Mouse (Mus musculus) bone marrow, adult 2 months (tissue): Measurements from ENCODE around the gene Klf3. TPM values are rescaled to one million over a fixed set of nuclear protein-coding genes. Genes with fewer than 3 reads are reported as not detected.
A peak's percentile ranks its signal among the peaks of the same experiment; 100 is the strongest.

ENCODE experiments used
- H3K27ac ChIP-seq: fragments of 200-500 bp; 2 replicates; pipeline ENCODE4 v1.5.1; 2012; ENCODE audit warnings: low read depth, mild to moderate bottlenecking, control low read depth, inconsistent platforms, low read length; ENCODE audit not compliant: control insufficient read depth, poor library complexity, insufficient read depth
- H3K4me1 ChIP-seq: fragments of 200-500 bp; 2 replicates; pipeline ENCODE4 v1.6.1; 2011; ENCODE audit warnings: low read length; ENCODE audit not compliant: control insufficient read depth, insufficient read depth
- H3K4me3 ChIP-seq: fragments of 200-500 bp; replicated peaks from 2 replicates; pipeline ENCODE3; 2011; ENCODE audit warnings: mild to moderate bottlenecking, low read depth, low read length, control low read depth; ENCODE audit not compliant: control insufficient read depth
- CTCF ChIP-seq: fragments of 200-500 bp; IDR thresholded peaks from 2 replicates; pipeline ENCODE4 v1.5.1; 2011; ENCODE audit warnings: low read length, control low read depth; ENCODE audit not compliant: control insufficient read depth, insufficient read depth
- POLR2A ChIP-seq: fragments of 200-500 bp; IDR thresholded peaks from 2 replicates; pipeline ENCODE4 v1.6.1; 2011; ENCODE audit warnings: low read depth, mild to moderate bottlenecking, control low read depth, low read length, borderline replicate concordance; ENCODE audit not compliant: control insufficient read depth
- WGBS: fragments of 180-500 bp; shearing (Covaris S2); methylation state at CpG from one replicate; pipeline ENCODE4 v1.1.7; 2018; 5-methylcytosine and 5-hydroxymethylcytosine counted together
- polyA plus RNA-seq: library from polyadenylated mRNA; stranded (reverse); fragments of >200 nt; gene quantifications from 2 replicates; pipeline ENCODE4 v1.2.4, GENCODE M21; 2011; ENCODE audit warnings: low replicate concordance; ENCODE audit not compliant: missing spikeins, insufficient read depth, insufficient read length

Gene Klf3
- polyA plus RNA-seq, 1 experiment: 72.8 TPM

DNA sequence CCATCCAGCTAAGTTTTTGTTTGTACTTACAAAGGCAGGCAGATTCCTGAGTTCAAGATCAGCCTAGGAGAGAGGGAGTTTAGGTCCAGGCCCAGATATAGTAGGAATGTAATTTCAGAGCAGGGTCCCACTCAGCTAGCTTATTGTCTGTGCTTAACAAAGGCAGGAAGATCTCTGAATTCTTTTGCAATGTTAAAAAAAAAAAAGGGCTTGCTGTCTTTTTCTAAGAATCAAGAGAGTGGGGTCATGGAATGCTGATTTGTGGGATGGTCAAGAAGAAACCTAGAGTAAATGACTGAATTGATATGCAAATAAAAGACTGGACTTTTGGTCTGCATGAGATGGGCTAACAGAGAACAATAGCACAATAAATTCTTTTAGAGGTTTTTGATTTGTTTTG is 52.0 kb downstream of the Klf3 start:
- Histone ChIP-seq H3K27ac (no peak overlapping the region), H3K4me1 (no peaks in the 10 kb centered on the region; the same call in 1 of the 2 replicates), H3K4me3 (no peak overlapping the region)
- TF ChIP-seq CTCF: no peak
- TF ChIP-seq POLR2A: no peak

GRCm38 (mm10) chr5:64860900-64861470 is 57.8 kb downstream of the Klf3 start:
- TF ChIP-seq POLR2A: no peak
- no peak for TF ChIP-seq CTCF
- Histone ChIP-seq H3K4me1 (peaks cover 6% of the 10 kb centered on the region; the same call in 1 of the 2 replicates), H3K4me3 (peak overlapping the region; percentile 41), H3K27ac (peak overlapping the region; percentile 53)
- WGBS: 2% methylated on average over 5 of the region's 5 CpGs

- no peak for TF ChIP-seq POLR2A
- no peak for TF ChIP-seq CTCF
- Histone ChIP-seq H3K27ac (peak overlapping the region; percentile 53), H3K4me1 (peaks cover 6% of the 10 kb centered on the region; the same call in 1 of the 2 replicates), H3K4me3 (peak overlapping the region; percentile 40)
- 4% methylated on average over 17 of the region's 17 CpGs for WGBS
Measured at GRCm38 (mm10) chr5:64861471-64862199, 58.4 kb downstream of the Klf3 start.

- WGBS: 11% methylated on average over 9 of the region's 9 CpGs
- peaks cover 6% of the 10 kb centered on the region; the same call in 1 of the 2 replicates for H3K4me1 ChIP-seq
- H3K27ac ChIP-seq: peak overlapping the region; percentile 53
- TF ChIP-seq POLR2A (no peak), CTCF (no peak)
- H3K4me3 ChIP-seq: no peak overlapping the region
Measured at GRCm38 (mm10) chr5:64862269-64862668, 59.1 kb downstream of the Klf3 start.

- H3K27ac ChIP-seq: peak overlapping the region; percentile 82
- 5% methylated on average over 4 of the region's 4 CpGs for WGBS
- H3K4me1 ChIP-seq: peaks cover 6% of the 10 kb centered on the region; the same call in 1 of the 2 replicates
- H3K4me3 ChIP-seq: no peak overlapping the region
- TF ChIP-seq POLR2A (peak; percentile 77), CTCF (no peak)
Measured at GRCm38 (mm10) chr5:64864699-64865108, 61.5 kb downstream of the Klf3 start.

DNA sequence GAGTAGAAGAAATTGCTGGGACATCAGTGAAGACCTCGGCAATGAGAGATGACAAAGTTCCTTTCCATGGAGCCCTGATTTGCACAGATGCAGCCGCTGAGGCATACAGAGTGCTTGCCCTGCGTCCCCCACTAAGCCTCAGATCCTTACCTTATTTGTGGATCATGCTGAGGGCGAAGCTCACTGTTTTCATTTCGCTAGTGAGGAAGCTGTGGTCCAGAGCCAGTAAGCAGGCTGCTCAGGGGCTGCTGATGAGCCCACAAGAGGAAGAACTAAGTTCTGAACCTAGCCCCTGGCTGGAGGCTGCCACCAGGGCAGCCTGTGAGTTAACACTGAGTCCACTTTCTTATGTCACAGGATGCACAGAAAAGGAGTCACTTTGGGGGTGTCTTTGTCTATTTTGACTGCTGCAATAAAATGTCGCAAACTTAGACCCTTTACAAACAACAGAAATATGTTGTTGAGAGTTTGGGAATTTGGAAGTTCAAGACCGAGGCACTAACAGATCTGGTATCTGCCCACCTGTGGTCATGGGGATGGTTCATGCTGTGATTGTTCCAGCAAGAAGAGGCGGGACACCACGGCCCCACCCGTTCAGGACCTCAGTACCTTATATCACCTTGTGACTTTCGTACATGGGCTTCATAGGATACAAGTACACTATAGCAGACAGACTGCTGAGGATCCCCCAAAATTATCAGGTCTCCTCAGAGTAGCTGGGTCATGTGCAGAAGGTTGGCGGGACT is 62.2 kb downstream of the Klf3 start:
- TF ChIP-seq POLR2A: no peak
- TF ChIP-seq CTCF: no peak
- Histone ChIP-seq H3K27ac (peak overlapping the region; percentile 82), H3K4me3 (no peak overlapping the region), H3K4me1 (peaks cover 6% of the 10 kb centered on the region; the same call in 1 of the 2 replicates)
- 47% methylated on average over 12 of the region's 12 CpGs for WGBS

GRCm38 (mm10) chr5:64866331-64867050 is 63.3 kb downstream of the Klf3 start:
- H3K4me1 ChIP-seq: peaks cover 4% of the 10 kb centered on the region; the same call in 1 of the 2 replicates
- WGBS: 46% methylated on average over 5 of the region's 5 CpGs
- no peak overlapping the region for H3K4me3 ChIP-seq
- H3K27ac ChIP-seq: no peak overlapping the region
- TF ChIP-seq CTCF: peak; percentile 26; the same call in 1 of the 2 replicates
- TF ChIP-seq POLR2A: no peak
